Mouse (Mus musculus): Measurements from ENCODE around the gene Xaf1. TPM values are rescaled to one million over a fixed set of nuclear protein-coding genes. Genes with fewer than 3 reads are reported as not detected.

The Xaf1 gene
- 21.7 to 46.0 TPM (median 28.6 TPM) in 3 replicates for total RNA-seq (2017)

- peak; percentile 89 for ATAC-seq (replicated peaks; ENCODE audit: insufficient number of reproducible peaks, low FRiP score, low TSS enrichment, poor library complexity, severe bottlenecking)
Observed at GRCm38 (mm10) chr11:72301334-72301733, at the start of gene Xaf1. Gene Xaf1, plus strand, starts transcription at chr11:72301629.

- ATAC-seq (replicated peaks; ENCODE audit: insufficient number of reproducible peaks, low FRiP score, low TSS enrichment, poor library complexity, severe bottlenecking): no peak
Observed at GRCm38 (mm10) chr11:72255629-72256028, 45.8 kb upstream of the Xaf1 start.

- no peak for ATAC-seq (replicated peaks; ENCODE audit: insufficient number of reproducible peaks, low FRiP score, low TSS enrichment, poor library complexity, severe bottlenecking)
Observed at GRCm38 (mm10) chr11:72256441-72256840, 45.0 kb upstream of the Xaf1 start.

- ATAC-seq (replicated peaks; ENCODE audit: insufficient number of reproducible peaks, low FRiP score, low TSS enrichment, poor library complexity, severe bottlenecking): no peak
Observed at GRCm38 (mm10) chr11:72265483-72265882, 35.9 kb upstream of the Xaf1 start.

- no peak for ATAC-seq (replicated peaks; ENCODE audit: insufficient number of reproducible peaks, low FRiP score, low TSS enrichment, poor library complexity, severe bottlenecking)
Observed at GRCm38 (mm10) chr11:72266207-72266959, 35.0 kb upstream of the Xaf1 start.

- ATAC-seq (replicated peaks; ENCODE audit: insufficient number of reproducible peaks, low FRiP score, low TSS enrichment, poor library complexity, severe bottlenecking): no peak
Observed at GRCm38 (mm10) chr11:72266960-72267560, 34.4 kb upstream of the Xaf1 start, which contains the start of gene Slc13a5. Gene Slc13a5, minus strand, starts transcription at chr11:72267222.

GRCm38 (mm10) chr11:72271761-72272160 lies 29.7 kb upstream of the Xaf1 start:
- ATAC-seq (replicated peaks; ENCODE audit: insufficient number of reproducible peaks, low FRiP score, low TSS enrichment, poor library complexity, severe bottlenecking): no peak

- no peak for ATAC-seq (replicated peaks; ENCODE audit: insufficient number of reproducible peaks, low FRiP score, low TSS enrichment, poor library complexity, severe bottlenecking)
Observed at GRCm38 (mm10) chr11:72273341-72273740, 28.1 kb upstream of the Xaf1 start.

- no peak for ATAC-seq (replicated peaks; ENCODE audit: insufficient number of reproducible peaks, low FRiP score, low TSS enrichment, poor library complexity, severe bottlenecking)
Observed at GRCm38 (mm10) chr11:72281143-72281851, 20.1 kb upstream of the Xaf1 start.

- no peak for ATAC-seq (replicated peaks; ENCODE audit: insufficient number of reproducible peaks, low FRiP score, low TSS enrichment, poor library complexity, severe bottlenecking)
Observed at GRCm38 (mm10) chr11:72281852-72282400, 19.5 kb upstream of the Xaf1 start.

- ATAC-seq (replicated peaks; ENCODE audit: insufficient number of reproducible peaks, low FRiP score, low TSS enrichment, poor library complexity, severe bottlenecking): no peak
Observed at GRCm38 (mm10) chr11:72283486-72284224, 17.8 kb upstream of the Xaf1 start.

GRCm38 (mm10) chr11:72284532-72285182 lies 16.8 kb upstream of the Xaf1 start:
- no peak for ATAC-seq (replicated peaks; ENCODE audit: insufficient number of reproducible peaks, low FRiP score, low TSS enrichment, poor library complexity, severe bottlenecking)

GRCm38 (mm10) chr11:72285971-72286480 lies 15.4 kb upstream of the Xaf1 start:
- no peak for ATAC-seq (replicated peaks; ENCODE audit: insufficient number of reproducible peaks, low FRiP score, low TSS enrichment, poor library complexity, severe bottlenecking)

GRCm38 (mm10) chr11:72286651-72287050 lies 14.8 kb upstream of the Xaf1 start:
- no peak for ATAC-seq (replicated peaks; ENCODE audit: insufficient number of reproducible peaks, low FRiP score, low TSS enrichment, poor library complexity, severe bottlenecking)

- no peak for ATAC-seq (replicated peaks; ENCODE audit: insufficient number of reproducible peaks, low FRiP score, low TSS enrichment, poor library complexity, severe bottlenecking)
Observed at GRCm38 (mm10) chr11:72287126-72287525, 14.3 kb upstream of the Xaf1 start.

GRCm38 (mm10) chr11:72287543-72287942 lies 13.9 kb upstream of the Xaf1 start:
- ATAC-seq (replicated peaks; ENCODE audit: insufficient number of reproducible peaks, low FRiP score, low TSS enrichment, poor library complexity, severe bottlenecking): no peak

GRCm38 (mm10) chr11:72293116-72293515 lies 8.3 kb upstream of the Xaf1 start:
- no peak for ATAC-seq (replicated peaks; ENCODE audit: insufficient number of reproducible peaks, low FRiP score, low TSS enrichment, poor library complexity, severe bottlenecking)

GRCm38 (mm10) chr11:72302230-72302629 lies 801 bp downstream of the Xaf1 start:
- no peak for ATAC-seq (replicated peaks; ENCODE audit: insufficient number of reproducible peaks, low FRiP score, low TSS enrichment, poor library complexity, severe bottlenecking)

All from monocyte, adult 5-6 weeks (primary cell).